Mouse (Mus musculus): ENCODE results near the gene Dqx1. TPM values are rescaled to one million over a fixed set of nuclear protein-coding genes. Genes with fewer than 3 reads are reported as not detected.
A peak's percentile ranks its signal among the peaks of the same experiment; 100 is the strongest.

Gene Dqx1
- polyA plus RNA-seq, 1 experiment from 2014 or later = 0.28 TPM

DNA sequence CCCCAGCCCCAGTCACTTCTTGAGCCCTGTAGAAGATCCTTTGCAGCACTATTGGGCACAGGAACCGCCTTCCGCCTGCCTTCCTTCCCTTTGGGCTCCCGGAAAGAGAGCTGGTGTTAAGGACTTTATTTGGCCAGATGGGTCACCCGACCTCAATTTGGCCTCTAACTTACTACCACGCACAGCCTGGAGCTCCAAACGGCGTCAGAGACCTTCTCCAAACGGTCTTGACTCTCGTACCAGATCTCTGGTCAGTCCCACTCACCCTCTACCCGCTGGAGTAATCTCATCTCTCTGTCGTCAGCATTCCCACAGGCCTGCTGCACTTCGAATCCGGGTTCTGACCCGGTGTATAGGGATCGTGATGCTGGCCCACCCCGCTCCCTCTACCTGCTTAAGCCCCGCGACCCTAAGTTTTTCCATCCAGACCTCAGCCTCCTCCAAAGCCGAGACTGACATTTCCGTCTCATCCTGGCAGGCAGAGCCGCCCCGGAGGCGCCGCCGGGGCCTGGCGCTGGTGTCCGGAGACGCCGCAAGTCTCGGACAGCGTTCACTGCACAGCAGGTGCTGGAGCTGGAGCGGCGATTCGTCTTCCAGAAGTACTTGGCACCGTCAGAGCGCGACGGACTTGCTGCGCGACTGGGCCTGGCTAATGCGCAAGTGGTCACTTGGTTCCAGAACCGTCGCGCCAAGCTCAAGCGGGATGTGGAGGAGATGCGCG lies 29.7 kb downstream of the Dqx1 start:
- no peak overlapping the region for H3K9ac ChIP-seq (ENCODE audit: low read depth, low read length)
- H3K4me3 ChIP-seq (ENCODE audit: low read length) = peak overlapping the region; percentile 20
- H3K9me3 ChIP-seq (ENCODE audit: control insufficient read depth, low read length) = no peaks in the 10 kb centered on the region
- under 1% methylated on average over 45 of the region's 47 CpGs for WGBS
- peaks cover 74% of the 10 kb centered on the region for H3K27me3 ChIP-seq (replicated peaks; ENCODE audit: control insufficient read depth, insufficient read depth, low read length)
- peak overlapping the region; percentile 46 for H3K4me2 ChIP-seq (ENCODE audit: low read length)
- no peak for ATAC-seq
- no peaks in the 10 kb centered on the region; the same call in 1 of the 2 replicates for H3K36me3 ChIP-seq (ENCODE audit: control insufficient read depth, insufficient read depth, low read length)
- H3K4me1 ChIP-seq (ENCODE audit: control insufficient read depth, insufficient read depth, low read depth, low read length) = peaks cover 4% of the 10 kb centered on the region; the same call in 1 of the 2 replicates
- no peak overlapping the region for H3K27ac ChIP-seq (ENCODE audit: low read depth, low read length)

DNA sequence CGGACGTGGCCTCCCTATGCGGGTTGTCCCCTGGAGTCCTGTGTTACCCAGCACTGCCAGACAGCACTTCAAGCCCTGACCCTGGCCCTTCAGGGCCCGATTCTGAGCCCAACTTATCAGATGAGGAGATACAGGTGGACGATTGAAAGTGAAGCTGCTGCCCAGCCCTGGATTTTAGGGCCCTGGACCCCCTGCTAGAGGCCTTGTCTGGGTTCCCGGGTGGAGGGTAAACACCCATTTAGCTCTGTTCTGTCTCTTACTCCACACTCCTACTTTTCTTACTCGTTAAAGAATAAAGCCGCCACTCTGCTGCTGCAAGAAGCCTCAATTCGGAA lies 30.2 kb downstream of the Dqx1 start:
- Histone ChIP-seq H3K4me3 (ENCODE audit: low read length) (peak overlapping the region; percentile 20; the same call in 1 of the 2 replicates), H3K27ac (ENCODE audit: low read depth, low read length) (no peak overlapping the region), H3K27me3 (replicated peaks; ENCODE audit: control insufficient read depth, insufficient read depth, low read length) (peaks cover 69% of the 10 kb centered on the region), H3K9ac (ENCODE audit: low read depth, low read length) (no peak overlapping the region), H3K9me3 (ENCODE audit: control insufficient read depth, low read length) (no peaks in the 10 kb centered on the region), H3K4me2 (ENCODE audit: low read length) (peak overlapping the region; percentile 46), H3K4me1 (ENCODE audit: control insufficient read depth, insufficient read depth, low read depth, low read length) (peaks cover 4% of the 10 kb centered on the region; the same call in 1 of the 2 replicates), H3K36me3 (ENCODE audit: control insufficient read depth, insufficient read depth, low read length) (no peaks in the 10 kb centered on the region)
- ATAC-seq = no peak
- 4% methylated on average over 9 of the region's 9 CpGs for WGBS

DNA sequence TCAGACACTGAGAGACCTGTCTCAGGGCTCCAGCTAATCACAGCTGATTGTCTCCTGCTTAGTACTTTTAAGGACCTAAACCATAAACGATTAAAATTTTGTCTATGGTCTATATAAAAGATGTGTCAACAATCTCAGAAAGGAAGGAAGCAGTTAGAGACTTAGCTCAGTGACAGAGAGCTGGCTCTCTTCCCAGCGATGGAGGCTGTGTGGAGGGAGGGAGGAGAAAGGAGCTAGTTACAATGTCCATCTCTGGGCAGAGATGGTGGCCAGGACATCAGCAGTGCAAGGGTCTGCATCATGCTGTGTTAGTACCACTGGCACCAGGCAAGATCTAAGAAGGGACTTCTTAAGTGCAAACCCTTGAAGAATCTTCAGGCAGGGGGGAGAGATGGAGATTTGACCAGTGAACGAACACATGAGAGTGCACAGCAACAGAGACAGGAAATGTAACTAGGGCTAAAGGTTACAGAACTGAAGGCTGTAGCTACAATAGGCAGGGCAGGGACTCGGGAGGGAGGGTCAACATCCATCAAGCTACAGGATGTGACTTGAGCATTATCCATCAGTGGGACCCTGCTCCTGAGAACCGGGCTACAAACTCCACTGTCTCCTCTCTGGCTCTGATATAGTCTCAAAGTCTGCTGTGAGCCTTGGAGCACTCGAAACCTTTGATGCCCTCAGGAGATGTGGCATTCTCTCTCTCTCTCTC lies 34.9 kb downstream of the Dqx1 start:
- 43% methylated on average over 6 of the region's 6 CpGs for WGBS
- H3K4me1 ChIP-seq (ENCODE audit: control insufficient read depth, insufficient read depth, low read depth, low read length) = peaks cover 1% of the 10 kb centered on the region; the same call in 1 of the 2 replicates
- peaks cover 31% of the 10 kb centered on the region for H3K27me3 ChIP-seq (replicated peaks; ENCODE audit: control insufficient read depth, insufficient read depth, low read length)
- no peaks in the 10 kb centered on the region for H3K36me3 ChIP-seq (ENCODE audit: control insufficient read depth, insufficient read depth, low read length)
- no peak overlapping the region for H3K4me2 ChIP-seq (ENCODE audit: low read length)
- no peak overlapping the region for H3K4me3 ChIP-seq (ENCODE audit: low read length)
- H3K9me3 ChIP-seq (ENCODE audit: control insufficient read depth, low read length) = no peaks in the 10 kb centered on the region
- no peak for ATAC-seq
- H3K9ac ChIP-seq (ENCODE audit: low read depth, low read length) = no peak overlapping the region
- no peak overlapping the region for H3K27ac ChIP-seq (ENCODE audit: low read depth, low read length)

DNA sequence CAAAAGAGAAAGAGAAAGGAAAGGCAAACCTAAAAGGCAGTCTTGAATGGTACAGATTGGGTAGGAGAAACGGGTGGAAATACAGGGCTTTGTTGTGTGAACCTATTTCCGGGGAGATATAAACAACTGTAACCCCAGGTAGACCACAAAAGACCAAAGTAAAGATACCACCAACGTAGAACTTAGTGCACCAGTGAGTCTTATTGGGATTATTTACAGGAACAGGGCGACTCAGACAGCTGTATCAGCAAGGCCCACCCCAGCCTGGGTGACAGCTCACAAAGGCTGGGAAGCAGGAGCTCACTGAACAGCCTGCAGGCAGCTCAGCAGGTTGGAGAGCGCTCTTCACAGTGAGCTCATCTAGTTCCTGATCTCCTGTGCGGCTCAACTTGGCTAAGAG lies 38.3 kb downstream of the Dqx1 start:
- no peak overlapping the region for H3K4me2 ChIP-seq (ENCODE audit: low read length)

DNA sequence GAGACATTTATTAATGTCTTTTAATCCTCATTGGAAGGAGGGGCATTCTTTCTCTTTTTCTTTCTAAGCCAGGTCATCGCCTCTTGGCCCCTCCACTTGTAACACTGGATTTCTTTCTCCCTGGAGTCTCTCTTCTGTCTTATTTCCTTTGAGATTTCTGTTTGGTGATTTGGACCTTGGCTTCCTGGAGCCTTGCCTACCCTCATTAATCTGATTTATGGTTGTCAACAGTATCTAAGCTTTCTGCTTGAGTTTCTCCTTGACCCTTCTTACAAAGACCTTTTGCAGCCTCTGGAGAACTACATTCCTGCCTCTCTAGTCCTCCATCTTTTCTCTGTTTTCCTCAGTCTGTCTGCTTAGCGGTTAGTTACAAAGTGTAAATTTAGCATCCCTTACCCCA lies 40.8 kb downstream of the Dqx1 start:
- Histone ChIP-seq H3K4me1 (ENCODE audit: control insufficient read depth, insufficient read depth, low read depth, low read length) (peaks cover 11% of the 10 kb centered on the region), H3K27me3 (replicated peaks; ENCODE audit: control insufficient read depth, insufficient read depth, low read length) (peaks cover 2% of the 10 kb centered on the region; the same call in 1 of the 2 replicates), H3K9me3 (ENCODE audit: control insufficient read depth, low read length) (no peaks in the 10 kb centered on the region), H3K4me3 (ENCODE audit: low read length) (no peak overlapping the region), H3K9ac (ENCODE audit: low read depth, low read length) (no peak overlapping the region), H3K36me3 (ENCODE audit: control insufficient read depth, insufficient read depth, low read length) (no peaks in the 10 kb centered on the region), H3K27ac (ENCODE audit: low read depth, low read length) (no peak overlapping the region), H3K4me2 (ENCODE audit: low read length) (no peak overlapping the region)
- ATAC-seq = no peak
- WGBS = 65% methylated on average over 2 of the region's 2 CpGs

More for the DNA sequence above, 38.3 kb downstream of the Dqx1 start:
- no peaks in the 10 kb centered on the region for H3K4me1 ChIP-seq (ENCODE audit: control insufficient read depth, insufficient read depth, low read depth, low read length)
- 38% methylated on average over 6 of the region's 6 CpGs for WGBS
- no peaks in the 10 kb centered on the region for H3K36me3 ChIP-seq (ENCODE audit: control insufficient read depth, insufficient read depth, low read length)
- H3K27ac ChIP-seq (ENCODE audit: low read depth, low read length) = no peak overlapping the region
- no peaks in the 10 kb centered on the region for H3K9me3 ChIP-seq (ENCODE audit: control insufficient read depth, low read length)
- no peak overlapping the region for H3K4me3 ChIP-seq (ENCODE audit: low read length)
- peaks cover 4% of the 10 kb centered on the region; the same call in 1 of the 2 replicates for H3K27me3 ChIP-seq (replicated peaks; ENCODE audit: control insufficient read depth, insufficient read depth, low read length)
- no peak for ATAC-seq
- no peak overlapping the region for H3K9ac ChIP-seq (ENCODE audit: low read depth, low read length)

DNA sequence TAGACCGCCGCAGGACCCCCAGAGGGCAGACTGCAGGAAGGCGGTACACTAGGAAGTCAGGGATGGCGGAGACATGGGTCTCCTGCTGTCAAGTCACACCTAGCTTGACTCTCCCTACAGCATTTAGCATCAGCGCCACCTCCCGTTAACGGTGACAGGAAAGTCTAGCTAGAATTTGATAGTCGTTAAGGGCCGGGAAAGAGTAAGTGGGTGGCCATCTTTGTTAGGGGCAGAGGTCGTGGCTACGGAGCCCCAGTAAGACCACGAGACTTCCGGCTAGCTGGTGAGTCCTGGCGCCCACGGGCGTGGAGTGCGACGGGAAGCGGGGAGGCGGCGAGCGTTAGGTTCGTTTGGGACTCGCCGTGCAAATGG lies 43.7 kb downstream of the Dqx1 start, which contains the start of the genes Ccdc142 and Gm42688:
Gene Ccdc142 (plus strand): TSS at position 286 of the 372 bp plus-strand sequence.
Gene Gm42688 (plus strand): TSS at position 302 of the 372 bp plus-strand sequence.
- peak within 1 kb of the TSS; percentile 84 for H3K27ac ChIP-seq (ENCODE audit: low read depth, low read length)
- under 1% methylated on average over 25 of the region's 25 CpGs for WGBS
- peaks cover 2% of the 10 kb centered on the region; the same call in 1 of the 2 replicates for H3K27me3 ChIP-seq (replicated peaks; ENCODE audit: control insufficient read depth, insufficient read depth, low read length)
- H3K4me2 ChIP-seq (ENCODE audit: low read length) = peak within 1 kb of the TSS; percentile 69
- H3K9ac ChIP-seq (ENCODE audit: low read depth, low read length) = peak within 1 kb of the TSS; percentile 78
- no peaks in the 10 kb centered on the region for H3K36me3 ChIP-seq (ENCODE audit: control insufficient read depth, insufficient read depth, low read length)
- peaks cover 13% of the 10 kb centered on the region for H3K4me1 ChIP-seq (ENCODE audit: control insufficient read depth, insufficient read depth, low read depth, low read length)
- ATAC-seq = peak; percentile 92
- no peaks in the 10 kb centered on the region for H3K9me3 ChIP-seq (ENCODE audit: control insufficient read depth, low read length)
- H3K4me3 ChIP-seq (ENCODE audit: low read length) = peak within 1 kb of the TSS; percentile 70

DNA sequence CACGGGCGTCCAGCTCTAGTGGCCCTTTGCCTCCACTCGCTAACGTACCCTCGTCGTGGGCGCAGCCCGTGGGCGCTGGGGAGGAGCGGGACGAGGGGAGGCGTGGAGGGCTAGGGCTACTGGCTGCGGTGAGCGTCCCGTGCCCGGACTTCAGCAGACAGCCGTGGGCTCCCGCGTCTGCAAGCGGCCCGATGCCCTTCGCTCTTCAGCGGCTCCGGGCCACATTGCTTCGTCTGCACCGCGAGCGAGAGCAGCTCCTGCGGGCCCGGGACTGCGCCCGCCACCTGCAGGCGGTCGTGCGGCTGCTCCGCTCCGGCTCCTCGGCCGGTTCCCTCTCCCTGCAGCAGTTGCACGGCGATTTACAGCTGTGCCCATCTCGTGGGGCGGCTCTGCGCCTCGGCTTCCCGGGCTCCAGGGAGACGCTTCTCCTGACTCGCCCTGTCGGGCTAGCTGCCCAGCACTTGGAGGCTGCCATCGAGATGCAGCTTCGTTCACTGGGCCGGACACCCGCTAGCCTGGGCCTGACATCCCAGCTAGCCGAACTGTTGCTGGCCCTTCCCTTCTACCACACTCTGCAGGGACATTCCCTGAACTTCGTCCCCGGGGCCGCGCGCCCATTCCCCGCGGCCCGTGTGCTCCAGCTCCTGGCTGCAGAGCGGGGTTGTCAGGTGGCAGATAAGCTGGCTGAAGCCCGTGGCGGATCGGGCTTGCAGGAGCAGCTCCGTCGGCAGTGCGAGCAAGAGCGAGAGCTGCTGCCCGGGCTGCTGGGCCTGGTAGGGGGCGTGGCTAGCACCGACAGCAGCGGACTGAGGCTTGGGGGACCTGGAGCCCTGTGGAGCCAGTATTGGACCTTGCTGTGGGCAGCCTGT lies 44.3 kb downstream of the Dqx1 start:
- H3K4me2 ChIP-seq (ENCODE audit: low read length) = peak overlapping the region; percentile 69
- H3K27ac ChIP-seq (ENCODE audit: low read depth, low read length) = peak overlapping the region; percentile 84
- H3K9me3 ChIP-seq (ENCODE audit: control insufficient read depth, low read length) = no peaks in the 10 kb centered on the region
- H3K36me3 ChIP-seq (ENCODE audit: control insufficient read depth, insufficient read depth, low read length) = no peaks in the 10 kb centered on the region
- H3K4me1 ChIP-seq (ENCODE audit: control insufficient read depth, insufficient read depth, low read depth, low read length) = peaks cover 13% of the 10 kb centered on the region
- peak; percentile 75 for ATAC-seq
- peak overlapping the region; percentile 78 for H3K9ac ChIP-seq (ENCODE audit: low read depth, low read length)
- H3K4me3 ChIP-seq (ENCODE audit: low read length) = peak overlapping the region; percentile 70
- under 1% methylated on average over 66 of the region's 74 CpGs for WGBS
- no peaks in the 10 kb centered on the region for H3K27me3 ChIP-seq (replicated peaks; ENCODE audit: control insufficient read depth, insufficient read depth, low read length)

DNA sequence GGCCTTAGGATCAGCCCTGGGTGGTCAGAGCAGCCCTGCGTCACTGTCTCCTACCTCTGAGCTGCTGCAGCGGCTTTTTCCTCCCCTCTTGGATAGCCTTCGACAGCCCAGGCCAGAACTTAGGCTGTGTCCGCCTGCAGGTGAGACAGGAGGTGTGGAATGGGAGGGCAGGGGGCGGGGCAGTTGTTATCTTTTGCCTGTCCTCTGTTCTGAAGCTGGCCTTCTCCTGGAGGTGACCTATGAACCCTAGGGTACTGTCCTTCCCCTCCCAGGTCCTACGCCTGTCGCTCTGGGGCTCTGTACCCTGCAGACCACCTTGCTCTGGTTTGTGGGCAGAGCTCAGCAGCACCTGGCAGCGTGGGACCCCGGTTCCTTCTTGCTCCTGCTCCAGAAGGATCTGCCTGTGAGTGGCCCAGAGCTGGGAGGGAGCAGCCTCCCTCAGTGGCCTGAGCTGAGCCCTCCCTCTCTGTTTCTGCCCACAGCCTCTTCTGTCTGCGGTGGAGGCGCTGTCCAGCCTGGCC lies 45.5 kb downstream of the Dqx1 start:
- no peaks in the 10 kb centered on the region for H3K9me3 ChIP-seq (ENCODE audit: control insufficient read depth, low read length)
- peak overlapping the region; percentile 78 for H3K9ac ChIP-seq (ENCODE audit: low read depth, low read length)
- no peaks in the 10 kb centered on the region for H3K36me3 ChIP-seq (ENCODE audit: control insufficient read depth, insufficient read depth, low read length)
- H3K4me2 ChIP-seq (ENCODE audit: low read length) = peak overlapping the region; percentile 69
- no peaks in the 10 kb centered on the region for H3K27me3 ChIP-seq (replicated peaks; ENCODE audit: control insufficient read depth, insufficient read depth, low read length)
- no peak overlapping the region; the same call in 1 of the 2 replicates for H3K27ac ChIP-seq (ENCODE audit: low read depth, low read length)
- H3K4me3 ChIP-seq (ENCODE audit: low read length) = peak overlapping the region; percentile 70
- 54% methylated on average over 11 of the region's 11 CpGs for whole genome bisulfite sequencing
- ATAC-seq = no peak; the same call in 1 of the 2 replicates
- peaks cover 19% of the 10 kb centered on the region for H3K4me1 ChIP-seq (ENCODE audit: control insufficient read depth, insufficient read depth, low read depth, low read length)
